ENCODE assay signal across 21 mouse cellular contexts in the genomic region with DNA sequence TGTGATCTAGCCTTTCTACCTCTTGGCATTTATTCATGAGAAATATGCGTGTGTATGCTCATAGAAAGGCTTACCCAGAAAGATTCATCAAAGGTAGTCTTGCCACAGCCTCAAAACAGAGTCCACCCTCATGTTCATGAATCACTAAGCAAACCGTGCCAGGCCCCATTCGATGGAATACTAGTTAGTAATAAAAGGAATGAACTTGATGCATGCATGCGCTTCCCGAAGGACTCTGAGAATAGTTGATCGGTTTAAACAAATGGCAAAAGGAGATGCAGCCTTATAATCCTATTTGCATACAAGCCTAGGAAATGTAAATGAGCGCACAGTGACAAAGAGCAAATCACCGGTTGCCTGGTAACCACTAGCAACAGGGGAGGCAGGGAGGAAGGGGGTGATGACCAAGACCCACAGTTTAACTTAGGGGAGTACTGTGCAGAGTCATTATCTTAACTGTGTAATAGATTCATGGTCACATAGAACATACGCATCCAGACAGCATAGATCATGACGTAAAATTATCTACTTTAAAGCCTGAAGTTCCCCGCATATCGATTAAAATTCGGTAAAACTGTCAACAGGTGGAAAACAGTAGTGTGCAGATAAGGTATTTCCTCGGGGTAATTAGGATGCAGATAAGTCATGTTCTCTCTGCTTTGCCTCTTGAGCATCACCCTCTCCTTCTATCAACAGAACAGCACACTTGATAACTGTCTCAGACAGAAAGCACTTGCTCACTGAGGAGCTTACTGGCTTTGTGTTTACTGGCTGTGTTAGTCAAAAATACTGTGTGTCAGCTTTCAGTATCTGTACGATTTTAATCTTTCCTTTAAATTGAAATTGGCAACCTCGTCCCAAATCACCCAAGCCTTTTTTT. TPM values are rescaled to one million over a fixed set of nuclear protein-coding genes. Genes with fewer than 3 reads are reported as not detected.
DNase-seq lines count a peak whose midpoint lies in the region; ATAC-seq and TF ChIP-seq lines count a peak whose summit lies in the region.
"Had no signal": no experiment of that assay in that cellular context is flagged by ENCODE, and none has a peak within 500 bp of the region (broad histone marks: within the 10 kb centered on the region; RNA-seq: fewer than 3 reads in every experiment).

No protein-coding gene starts in this region.

- H3K9ac ChIP-seq in forebrain, embryonic 11.5 days (ENCODE audit: low read length) = no peak overlapping the region
- no peak overlapping the region for H3K9ac ChIP-seq in forebrain, postnatal 0 days
- no peak overlapping the region for H3K9ac ChIP-seq in neural tube, embryonic 12.5 days
- H3K9ac ChIP-seq: intestine, embryonic 15.5 days; limb, embryonic 15.5 days; liver, postnatal 0 days had no signal

- H3K9me3 ChIP-seq in forebrain, embryonic 11.5 days (ENCODE audit: control insufficient read depth, low read length) = no peaks in the 10 kb centered on the region
- H3K9me3 ChIP-seq in forebrain, postnatal 0 days (ENCODE audit: low read length) = no peaks in the 10 kb centered on the region
- H3K9me3 ChIP-seq in neural tube, embryonic 12.5 days = no peaks in the 10 kb centered on the region
- H3K9me3 ChIP-seq: intestine, embryonic 15.5 days; limb, embryonic 15.5 days had no signal

- 38% methylated on average over 16 of the region's 16 CpGs for WGBS in forebrain, embryonic 11.5 days
- WGBS in forebrain, postnatal 0 days = 27% methylated on average over 16 of the region's 16 CpGs
- WGBS in neural tube, embryonic 12.5 days = 36% methylated on average over 16 of the region's 16 CpGs
- 65% methylated on average over 16 of the region's 16 CpGs for WGBS in thymus, adult 2 months

- TF ChIP-seq POLR2A in thymus, adult 2 months (IDR thresholded peaks at IDR 0.05; ENCODE audit: control insufficient read depth, extremely low read depth, insufficient read depth, low read length, poor library complexity) = no peak

- H3K4me2 ChIP-seq in forebrain, embryonic 11.5 days (ENCODE audit: low read depth, low read length, severe bottlenecking) = peak overlapping the region; percentile 26; the same call in 1 of the 2 replicates
- no peak overlapping the region for H3K4me2 ChIP-seq in forebrain, postnatal 0 days (ENCODE audit: low read depth)
- peak overlapping the region; percentile 41 for H3K4me2 ChIP-seq in neural tube, embryonic 12.5 days (replicated peaks)
- H3K4me2 ChIP-seq: intestine, embryonic 15.5 days; limb, embryonic 15.5 days had no signal

- H3K36me3 ChIP-seq in forebrain, embryonic 11.5 days (ENCODE audit: control insufficient read depth, insufficient read depth, low read length) = no peaks in the 10 kb centered on the region
- no peaks in the 10 kb centered on the region for H3K36me3 ChIP-seq in forebrain, postnatal 0 days (ENCODE audit: insufficient read depth)
- no peaks in the 10 kb centered on the region for H3K36me3 ChIP-seq in neural tube, embryonic 12.5 days
- no peaks in the 10 kb centered on the region for H3K36me3 ChIP-seq in thymus, adult 2 months (ENCODE audit: control insufficient read depth, insufficient read depth, low read length)
- H3K36me3 ChIP-seq: intestine, embryonic 15.5 days; limb, embryonic 15.5 days had no signal

- DNase-seq in forebrain, embryonic 11.5 days (ENCODE audit: low spot score) = no peak
- DNase-seq in forebrain, postnatal 0 days = peak; percentile 32
- DNase-seq in mesoderm, embryonic 11.5 days (ENCODE audit: low read depth, low spot score) = peak; percentile 39
- no peak for DNase-seq in lung, postnatal 14 days
- no peak for DNase-seq in lung, postnatal 4 days
- DNase-seq in adrenal gland, adult 18-20 months (ENCODE audit: low spot score in 2 of 2) = no peak
- no peak for DNase-seq in thymus, adult 2 months
- DNase-seq: adrenal gland, postnatal 10 days; cerebellum, adult 9-10 months; gastrocnemius, postnatal 10 days; heart, adult 2 months; layer of hippocampus, adult 9-11 months; liver, postnatal 0 days; thymus, postnatal 36 days had no signal

- ATAC-seq in forebrain, embryonic 11.5 days (replicated peaks; ENCODE audit: low FRiP score) = peak; percentile 78
- ATAC-seq in forebrain, postnatal 0 days = peak; percentile 25; the same call in 1 of the 2 replicates
- ATAC-seq in neural tube, embryonic 12.5 days (ENCODE audit: low FRiP score, low read depth) = peak; percentile 80
- ATAC-seq: CD4-positive, CD25-positive, alpha-beta regulatory T cell, adult 4 months; intestine, embryonic 15.5 days; liver, postnatal 0 days had no signal

- H3K27ac ChIP-seq in forebrain, embryonic 11.5 days (ENCODE audit: low read depth, low read length) = no peak overlapping the region
- no peak overlapping the region for H3K27ac ChIP-seq in forebrain, postnatal 0 days (ENCODE audit: low read depth, low read length)
- H3K27ac ChIP-seq in neural tube, embryonic 12.5 days = no peak overlapping the region
- H3K27ac ChIP-seq in thymus, adult 2 months (ENCODE audit: control insufficient read depth, insufficient read depth, low read length) = no peak overlapping the region
- H3K27ac ChIP-seq: heart, adult 2 months; intestine, embryonic 15.5 days; kidney, postnatal 0 days; limb, embryonic 15.5 days had no signal

- no peak overlapping the region for H3K4me3 ChIP-seq in forebrain, embryonic 11.5 days (ENCODE audit: low read depth, low read length)
- H3K4me3 ChIP-seq in forebrain, postnatal 0 days (ENCODE audit: low read depth, low read length) = no peak overlapping the region
- no peak overlapping the region for H3K4me3 ChIP-seq in neural tube, embryonic 12.5 days
- no peak overlapping the region for H3K4me3 ChIP-seq in thymus, adult 2 months (ENCODE audit: control insufficient read depth, insufficient read depth, low read length)
- H3K4me3 ChIP-seq: heart, adult 2 months; intestine, embryonic 15.5 days; limb, embryonic 15.5 days had no signal

- H3K27me3 ChIP-seq in forebrain, embryonic 11.5 days (ENCODE audit: control insufficient read depth, insufficient read depth, low read length) = no peaks in the 10 kb centered on the region
- no peaks in the 10 kb centered on the region for H3K27me3 ChIP-seq in forebrain, postnatal 0 days (ENCODE audit: insufficient read depth, low read length)
- H3K27me3 ChIP-seq in neural tube, embryonic 12.5 days (replicated peaks) = no peaks in the 10 kb centered on the region
- H3K27me3 ChIP-seq in thymus, adult 2 months (ENCODE audit: control insufficient read depth, insufficient read depth, low read length) = no peaks in the 10 kb centered on the region
- H3K27me3 ChIP-seq: intestine, embryonic 15.5 days; limb, embryonic 15.5 days had no signal

- peaks cover 8% of the 10 kb centered on the region; the same call in 1 of the 2 replicates for H3K4me1 ChIP-seq in forebrain, embryonic 11.5 days (replicated peaks; ENCODE audit: control insufficient read depth, insufficient read depth, low read length)
- H3K4me1 ChIP-seq in forebrain, postnatal 0 days (ENCODE audit: insufficient read depth) = no peaks in the 10 kb centered on the region
- peaks cover 25% of the 10 kb centered on the region; the same call in 1 of the 2 replicates for H3K4me1 ChIP-seq in neural tube, embryonic 12.5 days
- no peaks in the 10 kb centered on the region for H3K4me1 ChIP-seq in thymus, adult 2 months (replicated peaks; ENCODE audit: control insufficient read depth, insufficient read depth, low read length)
- H3K4me1 ChIP-seq: intestine, embryonic 15.5 days; limb, embryonic 15.5 days had no signal

- TF ChIP-seq CTCF in forebrain, postnatal 0 days (IDR thresholded peaks at IDR 0.05; ENCODE audit: low read depth) = no peak
- TF ChIP-seq CTCF in thymus, adult 2 months (IDR thresholded peaks at IDR 0.05; ENCODE audit: borderline replicate concordance, control insufficient read depth, extremely low read depth, insufficient read depth, low read length, poor library complexity) = no peak

RNA-seq across cellular contexts. Expression of a gene that starts 3.8 kb away (rescaled TPM):
- polyA plus RNA-seq in forebrain, embryonic 11.5 days (2014; fragmentation: Nextera tagmentation; extraction: Ambion mirVana) = 32.1 and 34.5 TPM in 2 replicates
- total RNA-seq in forebrain, postnatal 0 days (2014; rRNA removed) = 23.5 and 35.4 TPM in 2 replicates
- 152 and 229 TPM in 2 replicates for polyA plus RNA-seq in forebrain, postnatal 0 days (2015; fragmentation: Nextera tagmentation; extraction: Ambion mirVana)
- polyA plus RNA-seq in neural tube, embryonic 12.5 days (2016; fragmentation: Nextera tagmentation; extraction: Ambion mirVana) = 202 and 203 TPM in 2 replicates
- total RNA-seq in adrenal gland, adult 18-20 months (2021) = 1 to 10 TPM; 4.3 to 5.1 TPM
- polyA plus RNA-seq in thymus, adult 2 months (2012; rRNA removed) = 0.28 TPM in 1 of 2 replicates, not detected in the other
- total RNA-seq: heart, adult 2 months; MEL had no signal
- polyA plus RNA-seq: CD4-positive, CD25-positive, alpha-beta regulatory T cell, adult 4 months; spleen, adult 2 months had no signal

Comparison
In these comparisons a context has a peak if more than half of its experiments do, and no peak if none do; other contexts are left out.
1. DNase-seq: peak in forebrain, postnatal 0 days (single experiment) and mesoderm, embryonic 11.5 days (single experiment); none in forebrain, embryonic 11.5 days (single experiment), lung, postnatal 14 days (single experiment), lung, postnatal 4 days (0 of 2), adrenal gland, adult 18-20 months (0 of 2) and thymus, adult 2 months (single experiment).
2. ATAC-seq: peak in every context shown above with its lines; median percentile 80 in neural tube, embryonic 12.5 days; 78 in forebrain, embryonic 11.5 days; 25 in forebrain, postnatal 0 days.
3. RNA of a gene that starts 3.8 kb away (polyA plus RNA-seq): 152 to 229 TPM in forebrain, postnatal 0 days, 202 to 203 TPM in neural tube, embryonic 12.5 days and 32.1 to 34.5 TPM in forebrain, embryonic 11.5 days; 0.28 TPM in thymus, adult 2 months; every median in the first group is over 10 times any median in the second.